Mouse (Mus musculus): ENCODE results near the gene Ppan.

Ppan gene

GRCm38 (mm10) chr9:20923258-20923657 is 35.3 kb downstream of the Ppan start:
- DNase-seq (ENCODE audit: inconsistent ontology term): no peak

All from Muller cell, postnatal 12 days (primary cell).